Mouse (Mus musculus) limb, embryonic 15.5 days (tissue): ENCODE results near the gene Nps. TPM values are rescaled to one million over a fixed set of nuclear protein-coding genes. Genes with fewer than 3 reads are reported as not detected.
A peak's percentile ranks its signal among the peaks of the same experiment; 100 is the strongest.
"Not testable (repeated sequence)": the region's sequence is repeated elsewhere in the genome, so short reads cannot be mapped to it uniquely, and the experiment has no call there.

ENCODE experiments used
- ATAC-seq: fragments of 200-750 bp; cut with Nextera tagmentation; 2 replicates; pipeline ENCODE4 v1.8.0; 2017; ENCODE audit warnings: low read depth, moderate TSS enrichment; ENCODE audit not compliant: insufficient number of reproducible peaks, low FRiP score, low TSS enrichment
- H3K27ac ChIP-seq: fragments of 300-500 bp; sonication (generic); 2 replicates; pipeline ENCODE4 v1.5.1; 2015; ENCODE audit warnings: moderate library complexity, mild to moderate bottlenecking, inconsistent platforms
- H3K27me3 ChIP-seq: fragments of 300-500 bp; sonication (generic); 2 replicates; pipeline ENCODE4 v1.6.1; 2015; ENCODE audit warnings: inconsistent platforms
- H3K36me3 ChIP-seq: fragments of 300-500 bp; sonication (generic); 2 replicates; pipeline ENCODE4 v1.6.1; 2015; ENCODE audit warnings: inconsistent platforms
- H3K4me1 ChIP-seq: fragments of 300-500 bp; sonication (generic); 2 replicates; pipeline ENCODE4 v1.6.1; 2015; ENCODE audit warnings: inconsistent platforms
- H3K4me2 ChIP-seq: fragments of 300-500 bp; sonication (generic); 2 replicates; pipeline ENCODE4 v1.6.1; 2015; ENCODE audit warnings: mild to moderate bottlenecking, inconsistent platforms
- H3K4me3 ChIP-seq: fragments of 300-500 bp; sonication (generic); 2 replicates; pipeline ENCODE4 v1.5.1; 2015; ENCODE audit warnings: mild to moderate bottlenecking, inconsistent platforms
- H3K9ac ChIP-seq: fragments of 300-500 bp; sonication (generic); 2 replicates; pipeline ENCODE4 v1.6.1; 2015; ENCODE audit warnings: inconsistent platforms
- H3K9me3 ChIP-seq: fragments of 300-500 bp; sonication (generic); 2 replicates; pipeline ENCODE4 v1.6.1; 2016; ENCODE audit warnings: inconsistent platforms
- WGBS: fragments of 180-500 bp; shearing (Covaris S2); methylation state at CpG from one replicate; pipeline ENCODE4 v1.1.7; 2015; 5-methylcytosine and 5-hydroxymethylcytosine counted together
- polyA plus RNA-seq: library from polyadenylated mRNA; unstranded; fragments of >200 nt; fragmentation: Nextera tagmentation; extraction: Ambion mirVana; gene quantifications from 2 replicates; pipeline ENCODE4 v1.2.1, GENCODE M21; 2015

Nps gene
- polyA plus RNA-seq = 0.37 TPM in 1 of 2 replicates, not detected in the other

- WGBS = 86% methylated on average over 19 of the region's 19 CpGs
- not testable (repeated sequence) for H3K27ac ChIP-seq, H3K4me2 ChIP-seq, H3K27me3 ChIP-seq, ATAC-seq, H3K36me3 ChIP-seq, H3K4me3 ChIP-seq, H3K9ac ChIP-seq, H3K9me3 ChIP-seq, H3K4me1 ChIP-seq
These were observed at the start of gene Nps for GRCm38 (mm10) chr7:135258053-135258753. Gene Nps, plus strand, starts transcription at chr7:135258703.

- Histone ChIP-seq H3K9ac (no peak overlapping the region), H3K9me3 (no peaks in the 10 kb centered on the region), H3K4me1 (no peaks in the 10 kb centered on the region), H3K27ac (no peak overlapping the region), H3K27me3 (no peaks in the 10 kb centered on the region), H3K4me3 (no peak overlapping the region), H3K4me2 (no peak overlapping the region), H3K36me3 (no peaks in the 10 kb centered on the region)
- WGBS = 85% methylated on average over 6 of the region's 6 CpGs
- ATAC-seq = no peak
These were observed 49.4 kb upstream of the Nps start for GRCm38 (mm10) chr7:135208947-135209567.

- H3K9ac ChIP-seq = no peak overlapping the region
- no peak for ATAC-seq
- no peaks in the 10 kb centered on the region for H3K27me3 ChIP-seq
These were observed 48.2 kb upstream of the Nps start for GRCm38 (mm10) chr7:135210296-135210695.

GRCm38 (mm10) chr7:135210831-135211230 is 47.7 kb upstream of the Nps start:
- Histone ChIP-seq H3K9me3 (no peaks in the 10 kb centered on the region), H3K4me3 (no peak overlapping the region), H3K27me3 (no peaks in the 10 kb centered on the region), H3K36me3 (no peaks in the 10 kb centered on the region), H3K9ac (no peak overlapping the region), H3K4me1 (no peaks in the 10 kb centered on the region), H3K4me2 (no peak overlapping the region), H3K27ac (no peak overlapping the region)
- no peak for ATAC-seq
- 88% methylated on average over 2 of the region's 2 CpGs for WGBS

More at GRCm38 (mm10) chr7:135210296-135210695, 48.2 kb upstream of the Nps start:
- Histone ChIP-seq H3K27ac (no peak overlapping the region), H3K4me2 (no peak overlapping the region), H3K4me3 (no peak overlapping the region), H3K9me3 (no peaks in the 10 kb centered on the region), H3K4me1 (no peaks in the 10 kb centered on the region), H3K36me3 (no peaks in the 10 kb centered on the region)

- Histone ChIP-seq H3K27me3 (no peaks in the 10 kb centered on the region), H3K36me3 (no peaks in the 10 kb centered on the region), H3K9me3 (no peaks in the 10 kb centered on the region), H3K9ac (no peak overlapping the region), H3K27ac (no peak overlapping the region), H3K4me1 (no peaks in the 10 kb centered on the region), H3K4me2 (no peak overlapping the region), H3K4me3 (no peak overlapping the region)
- ATAC-seq = no peak
- 36% methylated on average over 2 of the region's 2 CpGs for WGBS
These were observed 46.0 kb upstream of the Nps start for GRCm38 (mm10) chr7:135212505-135212904.

GRCm38 (mm10) chr7:135221475-135221874 is 37.0 kb upstream of the Nps start:
- Histone ChIP-seq H3K27ac (no peak overlapping the region), H3K9me3 (no peaks in the 10 kb centered on the region), H3K4me2 (no peak overlapping the region), H3K4me3 (no peak overlapping the region), H3K9ac (no peak overlapping the region), H3K36me3 (no peaks in the 10 kb centered on the region), H3K4me1 (no peaks in the 10 kb centered on the region), H3K27me3 (no peaks in the 10 kb centered on the region)
- ATAC-seq = no peak
- 80% methylated on average over 2 of the region's 2 CpGs for WGBS

GRCm38 (mm10) chr7:135226021-135226420 is 32.5 kb upstream of the Nps start:
- H3K4me2 ChIP-seq = no peak overlapping the region
- no peak overlapping the region for H3K27ac ChIP-seq
- no peaks in the 10 kb centered on the region for H3K36me3 ChIP-seq
- H3K4me3 ChIP-seq = no peak overlapping the region
- H3K9me3 ChIP-seq = no peaks in the 10 kb centered on the region
- no peak for ATAC-seq
- H3K4me1 ChIP-seq = no peaks in the 10 kb centered on the region
- H3K27me3 ChIP-seq = no peaks in the 10 kb centered on the region
- no peak overlapping the region for H3K9ac ChIP-seq
- WGBS = 83% methylated on average over 5 of the region's 5 CpGs

GRCm38 (mm10) chr7:135237152-135237551 is 21.4 kb upstream of the Nps start:
- H3K4me1 ChIP-seq = peaks cover 7% of the 10 kb centered on the region; the same call in 1 of the 2 replicates
- ATAC-seq = 0 out of 2 replicates have a peak, but pooled peaks have one; percentile 44
- no peak overlapping the region for H3K4me2 ChIP-seq
- H3K4me3 ChIP-seq = no peak overlapping the region
- H3K9me3 ChIP-seq = no peaks in the 10 kb centered on the region
- no peaks in the 10 kb centered on the region for H3K27me3 ChIP-seq
- 0 out of 2 replicates have a peak overlapping the region, but pooled peaks have one; percentile 22 for H3K27ac ChIP-seq
- H3K9ac ChIP-seq = no peak overlapping the region
- H3K36me3 ChIP-seq = no peaks in the 10 kb centered on the region
- WGBS = 20% methylated on average over 3 of the region's 3 CpGs

GRCm38 (mm10) chr7:135239441-135239840 is 19.1 kb upstream of the Nps start:
- Histone ChIP-seq H3K4me3 (no peak overlapping the region), H3K9ac (no peak overlapping the region), H3K9me3 (no peaks in the 10 kb centered on the region), H3K36me3 (no peaks in the 10 kb centered on the region), H3K4me1 (peaks cover 7% of the 10 kb centered on the region; the same call in 1 of the 2 replicates), H3K4me2 (no peak overlapping the region), H3K27ac (no peak overlapping the region), H3K27me3 (no peaks in the 10 kb centered on the region)
- no peak for ATAC-seq
- WGBS = 79% methylated on average over 4 of the region's 4 CpGs

GRCm38 (mm10) chr7:135240006-135240405 is 18.5 kb upstream of the Nps start:
- H3K27ac ChIP-seq = no peak overlapping the region
- H3K9ac ChIP-seq = no peak overlapping the region
- H3K36me3 ChIP-seq = no peaks in the 10 kb centered on the region
- H3K4me3 ChIP-seq = no peak overlapping the region
- 84% methylated on average over 6 of the region's 6 CpGs for WGBS
- peaks cover 7% of the 10 kb centered on the region; the same call in 1 of the 2 replicates for H3K4me1 ChIP-seq
- no peak overlapping the region for H3K4me2 ChIP-seq
- no peaks in the 10 kb centered on the region for H3K9me3 ChIP-seq
- ATAC-seq = no peak
- no peaks in the 10 kb centered on the region for H3K27me3 ChIP-seq

- peaks cover 7% of the 10 kb centered on the region; the same call in 1 of the 2 replicates for H3K4me1 ChIP-seq
- no peak for ATAC-seq
- H3K9me3 ChIP-seq = no peaks in the 10 kb centered on the region
- H3K4me2 ChIP-seq = no peak overlapping the region
- H3K27ac ChIP-seq = no peak overlapping the region
- H3K27me3 ChIP-seq = no peaks in the 10 kb centered on the region
- WGBS = 78% methylated on average over 2 of the region's 2 CpGs
- no peak overlapping the region for H3K4me3 ChIP-seq
- no peak overlapping the region for H3K9ac ChIP-seq
- H3K36me3 ChIP-seq = no peaks in the 10 kb centered on the region
These were observed 17.9 kb upstream of the Nps start for GRCm38 (mm10) chr7:135240636-135241035.

GRCm38 (mm10) chr7:135244171-135244880 is 14.2 kb upstream of the Nps start:
- Histone ChIP-seq H3K4me1 (no peaks in the 10 kb centered on the region), H3K9me3 (no peaks in the 10 kb centered on the region)

More at GRCm38 (mm10) chr7:135244171-135244880, 14.2 kb upstream of the Nps start:
- no peak overlapping the region for H3K4me3 ChIP-seq
- no peaks in the 10 kb centered on the region for H3K36me3 ChIP-seq
- H3K9ac ChIP-seq = no peak overlapping the region
- H3K4me2 ChIP-seq = no peak overlapping the region
- H3K27ac ChIP-seq = no peak overlapping the region
- H3K27me3 ChIP-seq = no peaks in the 10 kb centered on the region
- ATAC-seq = no peak
- 69% methylated on average over 9 of the region's 9 CpGs for WGBS
